Mouse (Mus musculus) limb, embryonic 12.5 days (tissue): Measurements from ENCODE around the gene Havcr2. TPM values are rescaled to one million over a fixed set of nuclear protein-coding genes. Genes with fewer than 3 reads are reported as not detected.

Experiments used
- ATAC-seq: fragments of 200-750 bp; cut with Nextera tagmentation; 2 replicates; pipeline ENCODE4 v1.8.0; 2017; ENCODE audit warnings: low read depth, moderate TSS enrichment; ENCODE audit not compliant: insufficient number of reproducible peaks, insufficient read depth, low FRiP score, low TSS enrichment
- H3K27ac ChIP-seq: fragments of 300-500 bp; sonication (generic); 2 replicates; pipeline ENCODE4 v1.5.1; 2016; ENCODE audit warnings: mild to moderate bottlenecking, moderate library complexity
- H3K27me3 ChIP-seq: fragments of 300-500 bp; sonication (generic); 2 replicates; pipeline ENCODE4 v1.6.1; 2016; ENCODE audit warnings: mild to moderate bottlenecking, moderate library complexity
- H3K36me3 ChIP-seq: fragments of 300-500 bp; sonication (generic); 2 replicates; pipeline ENCODE4 v1.6.1; 2016; ENCODE audit warnings: mild to moderate bottlenecking, moderate library complexity
- H3K4me1 ChIP-seq: fragments of 300-500 bp; sonication (generic); replicated peaks from 2 replicates; pipeline ENCODE4 v1.6.1; 2016
- H3K4me2 ChIP-seq: fragments of 300-500 bp; sonication (generic); 2 replicates; pipeline ENCODE4 v1.6.1; 2016; ENCODE audit warnings: mild to moderate bottlenecking, moderate library complexity
- H3K4me3 ChIP-seq: fragments of 300-500 bp; sonication (generic); replicated peaks from 2 replicates; pipeline ENCODE4 v1.5.1; 2016; ENCODE audit warnings: mild to moderate bottlenecking
- H3K9ac ChIP-seq: fragments of 300-500 bp; sonication (generic); replicated peaks from 2 replicates; pipeline ENCODE4 v1.6.1; 2016; ENCODE audit warnings: mild to moderate bottlenecking, moderate library complexity
- H3K9me3 ChIP-seq: fragments of 300-500 bp; sonication (generic); 2 replicates; pipeline ENCODE4 v1.6.1; 2016; ENCODE audit warnings: mild to moderate bottlenecking, moderate library complexity
- WGBS: fragments of 180-500 bp; shearing (Covaris S2); methylation state at CpG from one replicate; pipeline ENCODE4 v1.1.7; 2016; 5-methylcytosine and 5-hydroxymethylcytosine counted together
- polyA plus RNA-seq: library from polyadenylated mRNA; unstranded; fragments of >200 nt; fragmentation: Nextera tagmentation; extraction: Ambion mirVana; gene quantifications from 2 replicates; pipeline ENCODE4 v1.2.1, GENCODE M21; 2016

Havcr2 gene
- polyA plus RNA-seq, 1 experiment from 2014 or later, result not detected

- H3K27ac ChIP-seq, result peak within 1 kb of the TSS; percentile 95
- H3K9me3 ChIP-seq, result no peaks in the 10 kb centered on the region
- peaks cover 30% of the 10 kb centered on the region for H3K36me3 ChIP-seq
- H3K4me3 ChIP-seq, result peak within 1 kb of the TSS; percentile 93
- peak within 1 kb of the TSS; percentile 92 for H3K9ac ChIP-seq
- H3K27me3 ChIP-seq, result no peaks in the 10 kb centered on the region
- peaks cover 5% of the 10 kb centered on the region; the same call in 1 of the 2 replicates for H3K4me1 ChIP-seq
- under 1% methylated on average over 59 of the region's 59 CpGs for WGBS
- H3K4me2 ChIP-seq, result peak within 1 kb of the TSS; percentile 76
- ATAC-seq, result peak; percentile 97
Observed at GRCm38 (mm10) chr11:46436760-46437458, 17.8 kb upstream of the Havcr2 start, which contains the start of gene Med7. Gene Med7 (plus strand): TSS chr11:46436925.

- Histone ChIP-seq H3K4me2 (peak overlapping the region; percentile 76), H3K9me3 (no peaks in the 10 kb centered on the region), H3K9ac (peak overlapping the region; percentile 92), H3K4me1 (peaks cover 5% of the 10 kb centered on the region; the same call in 1 of the 2 replicates), H3K36me3 (peaks cover 36% of the 10 kb centered on the region), H3K4me3 (peak overlapping the region; percentile 93), H3K27me3 (no peaks in the 10 kb centered on the region), H3K27ac (peak overlapping the region; percentile 95)
- peak; percentile 1; the same call in 1 of the 2 replicates for ATAC-seq
- under 1% methylated on average over 23 of the region's 23 CpGs for WGBS
Observed at GRCm38 (mm10) chr11:46437459-46438000, 17.2 kb upstream of the Havcr2 start.

- Histone ChIP-seq H3K4me1 (peaks cover 5% of the 10 kb centered on the region; the same call in 1 of the 2 replicates), H3K4me3 (no peak overlapping the region), H3K27ac (no peak overlapping the region), H3K36me3 (peaks cover 51% of the 10 kb centered on the region), H3K9me3 (no peaks in the 10 kb centered on the region), H3K9ac (no peak overlapping the region), H3K4me2 (no peak overlapping the region), H3K27me3 (no peaks in the 10 kb centered on the region)
- 90% methylated on average over 5 of the region's 5 CpGs for WGBS
- no peak for ATAC-seq
Observed at GRCm38 (mm10) chr11:46439005-46439543, 15.7 kb upstream of the Havcr2 start.

- Histone ChIP-seq H3K27me3 (no peaks in the 10 kb centered on the region), H3K4me3 (no peak overlapping the region), H3K36me3 (peaks cover 51% of the 10 kb centered on the region), H3K4me1 (peaks cover 3% of the 10 kb centered on the region; the same call in 1 of the 2 replicates), H3K27ac (no peak overlapping the region), H3K9ac (no peak overlapping the region), H3K9me3 (no peaks in the 10 kb centered on the region), H3K4me2 (no peak overlapping the region)
- WGBS, result 95% methylated on average over 1 of the region's 1 CpGs
- no peak for ATAC-seq
Observed at GRCm38 (mm10) chr11:46441774-46442173, 13.0 kb upstream of the Havcr2 start.

- H3K4me3 ChIP-seq, result no peak overlapping the region
- WGBS, result 75% methylated on average over 1 of the region's 1 CpGs
- no peaks in the 10 kb centered on the region for H3K9me3 ChIP-seq
- no peak overlapping the region for H3K4me2 ChIP-seq
- H3K4me1 ChIP-seq, result no peaks in the 10 kb centered on the region
- H3K36me3 ChIP-seq, result peaks cover 51% of the 10 kb centered on the region
- no peak for ATAC-seq
- no peaks in the 10 kb centered on the region for H3K27me3 ChIP-seq
- H3K27ac ChIP-seq, result no peak overlapping the region
- no peak overlapping the region for H3K9ac ChIP-seq
Observed at GRCm38 (mm10) chr11:46443152-46443551, 11.6 kb upstream of the Havcr2 start.

GRCm38 (mm10) chr11:46443979-46444378 lies 10.8 kb upstream of the Havcr2 start:
- H3K36me3 ChIP-seq, result peaks cover 46% of the 10 kb centered on the region
- 89% methylated on average over 5 of the region's 5 CpGs for WGBS

DNA sequence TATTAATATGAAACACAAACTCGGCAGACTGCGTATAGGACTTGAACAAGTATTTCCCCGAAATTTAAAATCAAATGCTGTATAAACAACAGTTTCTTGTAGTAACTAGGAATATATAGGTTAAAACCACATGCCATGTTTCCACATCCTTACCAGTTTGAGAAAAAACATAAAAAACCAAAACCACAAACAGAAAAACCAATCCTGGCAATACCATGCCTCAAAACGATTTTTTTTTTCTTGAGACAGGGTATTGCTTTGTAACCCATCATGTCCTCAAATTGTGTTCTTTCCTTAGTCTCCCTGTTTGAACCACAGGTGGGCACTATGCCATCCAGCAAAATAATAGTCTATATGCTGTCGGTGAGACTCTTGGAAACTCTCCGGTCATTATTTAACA lies 8.6 kb upstream of the Havcr2 start:
- 88% methylated on average over 6 of the region's 6 CpGs for WGBS

More at GRCm38 (mm10) chr11:46443979-46444378, 10.8 kb upstream of the Havcr2 start:
- Histone ChIP-seq H3K9ac (no peak overlapping the region), H3K4me3 (no peak overlapping the region), H3K4me2 (no peak overlapping the region), H3K27me3 (no peaks in the 10 kb centered on the region), H3K27ac (no peak overlapping the region), H3K4me1 (no peaks in the 10 kb centered on the region), H3K9me3 (no peaks in the 10 kb centered on the region)
- no peak for ATAC-seq

GRCm38 (mm10) chr11:46447644-46448484 lies 6.9 kb upstream of the Havcr2 start:
- H3K4me2 ChIP-seq, result no peak overlapping the region
- H3K36me3 ChIP-seq, result peaks cover 12% of the 10 kb centered on the region
- no peak overlapping the region for H3K27ac ChIP-seq
- H3K4me3 ChIP-seq, result no peak overlapping the region
- H3K4me1 ChIP-seq, result no peaks in the 10 kb centered on the region
- no peaks in the 10 kb centered on the region for H3K9me3 ChIP-seq
- ATAC-seq, result no peak
- 71% methylated on average over 13 of the region's 13 CpGs for WGBS
- H3K27me3 ChIP-seq, result no peaks in the 10 kb centered on the region
- no peak overlapping the region for H3K9ac ChIP-seq

More for the DNA sequence above, 8.6 kb upstream of the Havcr2 start:
- H3K9me3 ChIP-seq, result no peaks in the 10 kb centered on the region
- no peak overlapping the region for H3K4me3 ChIP-seq
- no peaks in the 10 kb centered on the region for H3K27me3 ChIP-seq
- peaks cover 25% of the 10 kb centered on the region for H3K36me3 ChIP-seq
- no peak overlapping the region for H3K4me2 ChIP-seq
- no peaks in the 10 kb centered on the region for H3K4me1 ChIP-seq
- H3K9ac ChIP-seq, result no peak overlapping the region
- ATAC-seq, result no peak
- no peak overlapping the region for H3K27ac ChIP-seq

- no peaks in the 10 kb centered on the region for H3K36me3 ChIP-seq
- ATAC-seq, result no peak
- WGBS, result 83% methylated on average over 11 of the region's 11 CpGs
Observed at GRCm38 (mm10) chr11:46449461-46450080, 5.2 kb upstream of the Havcr2 start.

GRCm38 (mm10) chr11:46459960-46460359 lies 5.2 kb downstream of the Havcr2 start:
- WGBS, result 63% methylated on average over 3 of the region's 3 CpGs
- Histone ChIP-seq H3K4me3 (no peak overlapping the region), H3K27me3 (no peaks in the 10 kb centered on the region)

More at GRCm38 (mm10) chr11:46449461-46450080, 5.2 kb upstream of the Havcr2 start:
- no peaks in the 10 kb centered on the region for H3K27me3 ChIP-seq
- no peak overlapping the region for H3K4me3 ChIP-seq
- no peak overlapping the region for H3K4me2 ChIP-seq
- no peaks in the 10 kb centered on the region for H3K9me3 ChIP-seq
- no peak overlapping the region for H3K9ac ChIP-seq
- no peaks in the 10 kb centered on the region for H3K4me1 ChIP-seq
- H3K27ac ChIP-seq, result no peak overlapping the region

More at GRCm38 (mm10) chr11:46459960-46460359, 5.2 kb downstream of the Havcr2 start:
- Histone ChIP-seq H3K4me1 (peaks cover 10% of the 10 kb centered on the region), H3K27ac (no peak overlapping the region), H3K4me2 (no peak overlapping the region), H3K36me3 (no peaks in the 10 kb centered on the region), H3K9me3 (no peaks in the 10 kb centered on the region), H3K9ac (no peak overlapping the region)
- ATAC-seq, result no peak
